8 mouse cellular contexts compared by ENCODE assay signal in the genomic region with DNA sequence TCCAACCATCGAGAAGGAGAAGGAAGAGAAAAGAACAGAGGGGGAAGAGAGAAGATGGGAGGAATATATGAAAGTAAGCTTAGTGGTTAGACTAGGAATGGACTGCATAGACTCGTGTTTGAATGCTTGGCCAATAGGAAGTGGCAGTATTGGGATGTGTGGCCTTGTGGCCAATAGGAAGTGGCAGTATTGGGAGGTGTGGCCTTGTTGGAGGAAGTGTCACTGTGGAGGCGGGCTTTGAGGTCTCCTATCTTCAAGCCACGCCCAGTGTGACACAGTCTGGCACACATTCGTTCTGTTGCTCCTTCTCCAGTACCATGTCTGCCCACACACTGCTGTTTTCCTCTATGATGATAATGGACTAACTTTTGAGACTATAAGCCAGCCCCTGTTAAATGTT. TPM values are rescaled to one million over a fixed set of nuclear protein-coding genes. Genes with fewer than 3 reads are reported as not detected.
DNase-seq lines count a peak whose midpoint lies in the region; ATAC-seq lines count a peak whose summit lies in the region.
"Had no signal": no experiment of that assay in that cellular context is flagged by ENCODE, and none has a peak within 500 bp of the region (broad histone marks: within the 10 kb centered on the region; RNA-seq: fewer than 3 reads in every experiment).

No protein-coding gene starts in this region.

- DNase-seq in kidney, postnatal 4 days, result peak; percentile 15 to 19
- no peak for DNase-seq in kidney, adult 18-20 months
- DNase-seq in ES-CJ7 (ENCODE audit: low read depth, low spot score), result peak; percentile 78
- DNase-seq in c-Kit-positive CD71-negative TER-119-negative erythroid progenitor cells, embryonic 14.5 days (ENCODE audit: low read depth), result peak; percentile 40
- no peak for DNase-seq in left cerebral cortex, adult 18-20 months (ENCODE audit: low spot score in 2 of 2)
- no peak for DNase-seq in cerebellum, postnatal 10 days
- DNase-seq: cerebellum, adult 2 months had no signal

- ATAC-seq in megakaryocyte-erythroid progenitor cell, adult 5-6 weeks (replicated peaks; ENCODE audit: low FRiP score, low TSS enrichment, poor library complexity, severe bottlenecking), result peak; percentile 53

RNA-seq across cellular contexts. Expression of gene Styk1, which starts 7.3 kb away (rescaled TPM):
- 0.39 TPM in 1 of 2 replicates, not detected in the other for total RNA-seq in megakaryocyte-erythroid progenitor cell, adult 5-6 weeks (2014; fragmentation: Nextera tagmentation)
- total RNA-seq in megakaryocyte-erythroid progenitor cell, adult 5-6 weeks (2017), result 1.3 and 1.6 TPM in 2 replicates
- total RNA-seq in left cerebral cortex, adult 18-20 months (2021), result under 1 TPM; 0.21 to 0.46 TPM

RNA-seq across cellular contexts. Expression of gene Ybx3, which starts 27.6 kb away (rescaled TPM):
- total RNA-seq in megakaryocyte-erythroid progenitor cell, adult 5-6 weeks (2014; fragmentation: Nextera tagmentation), result 620 and 624 TPM in 2 replicates
- total RNA-seq in megakaryocyte-erythroid progenitor cell, adult 5-6 weeks (2017), result 689 and 900 TPM in 2 replicates
- total RNA-seq in left cerebral cortex, adult 18-20 months (2021), result 10 to 100 TPM; 43.0 to 44.9 TPM

Comparison
In these comparisons a context has a peak if more than half of its experiments do, and no peak if none do; other contexts are left out.
1. DNase-seq: peak in kidney, postnatal 4 days (2 of 2), ES-CJ7 (single experiment) and c-Kit-positive CD71-negative TER-119-negative erythroid progenitor cells, embryonic 14.5 days (single experiment); none in kidney, adult 18-20 months (single experiment), left cerebral cortex, adult 18-20 months (0 of 2) and cerebellum, postnatal 10 days (0 of 2).
2. RNA of gene Ybx3, which starts 27.6 kb away (total RNA-seq): 620 to 900 TPM in megakaryocyte-erythroid progenitor cell, adult 5-6 weeks; 43.0 to 44.9 TPM in left cerebral cortex, adult 18-20 months; every median in the first group is over 10 times any median in the second.